Mouse (Mus musculus) limb, embryonic 12.5 days (tissue): Measurements from ENCODE around the gene Tmem150b. TPM values are rescaled to one million over a fixed set of nuclear protein-coding genes. Genes with fewer than 3 reads are reported as not detected.
A peak's percentile ranks its signal among the peaks of the same experiment; 100 is the strongest.

Source experiments
- ATAC-seq: fragments of 200-750 bp; cut with Nextera tagmentation; 2 replicates; pipeline ENCODE4 v1.8.0; 2017; ENCODE audit warnings: low read depth, moderate TSS enrichment; ENCODE audit not compliant: insufficient number of reproducible peaks, insufficient read depth, low FRiP score, low TSS enrichment
- H3K27ac ChIP-seq: fragments of 300-500 bp; sonication (generic); 2 replicates; pipeline ENCODE4 v1.5.1; 2016; ENCODE audit warnings: mild to moderate bottlenecking, moderate library complexity
- H3K27me3 ChIP-seq: fragments of 300-500 bp; sonication (generic); 2 replicates; pipeline ENCODE4 v1.6.1; 2016; ENCODE audit warnings: mild to moderate bottlenecking, moderate library complexity
- H3K36me3 ChIP-seq: fragments of 300-500 bp; sonication (generic); 2 replicates; pipeline ENCODE4 v1.6.1; 2016; ENCODE audit warnings: mild to moderate bottlenecking, moderate library complexity
- H3K4me1 ChIP-seq: fragments of 300-500 bp; sonication (generic); replicated peaks from 2 replicates; pipeline ENCODE4 v1.6.1; 2016
- H3K4me2 ChIP-seq: fragments of 300-500 bp; sonication (generic); 2 replicates; pipeline ENCODE4 v1.6.1; 2016; ENCODE audit warnings: mild to moderate bottlenecking, moderate library complexity
- H3K4me3 ChIP-seq: fragments of 300-500 bp; sonication (generic); replicated peaks from 2 replicates; pipeline ENCODE4 v1.5.1; 2016; ENCODE audit warnings: mild to moderate bottlenecking
- H3K9ac ChIP-seq: fragments of 300-500 bp; sonication (generic); replicated peaks from 2 replicates; pipeline ENCODE4 v1.6.1; 2016; ENCODE audit warnings: mild to moderate bottlenecking, moderate library complexity
- H3K9me3 ChIP-seq: fragments of 300-500 bp; sonication (generic); 2 replicates; pipeline ENCODE4 v1.6.1; 2016; ENCODE audit warnings: mild to moderate bottlenecking, moderate library complexity
- WGBS: fragments of 180-500 bp; shearing (Covaris S2); methylation state at CpG from one replicate; pipeline ENCODE4 v1.1.7; 2016; 5-methylcytosine and 5-hydroxymethylcytosine counted together
- polyA plus RNA-seq: library from polyadenylated mRNA; unstranded; fragments of >200 nt; fragmentation: Nextera tagmentation; extraction: Ambion mirVana; gene quantifications from 2 replicates; pipeline ENCODE4 v1.2.1, GENCODE M21; 2016

Gene Tmem150b
- polyA plus RNA-seq, 1 experiment from 2014 or later: 0.13 TPM

GRCm38 (mm10) chr7:4744886-4745285 is 19.8 kb upstream of the Tmem150b start:
- peaks cover 16% of the 10 kb centered on the region for H3K4me1 ChIP-seq
- H3K9me3 ChIP-seq: no peaks in the 10 kb centered on the region
- ATAC-seq: no peak
- peaks cover 55% of the 10 kb centered on the region for H3K36me3 ChIP-seq
- H3K4me3 ChIP-seq: no peak overlapping the region
- no peak overlapping the region for H3K27ac ChIP-seq
- H3K27me3 ChIP-seq: no peaks in the 10 kb centered on the region
- H3K9ac ChIP-seq: no peak overlapping the region
- no peak overlapping the region for H3K4me2 ChIP-seq
- 98% methylated on average over 6 of the region's 6 CpGs for WGBS

- no peak overlapping the region for H3K27ac ChIP-seq
- no peak overlapping the region for H3K4me3 ChIP-seq
- no peak overlapping the region for H3K9ac ChIP-seq
- no peaks in the 10 kb centered on the region for H3K27me3 ChIP-seq
- peaks cover 21% of the 10 kb centered on the region for H3K4me1 ChIP-seq
- H3K36me3 ChIP-seq: peaks cover 51% of the 10 kb centered on the region
- H3K4me2 ChIP-seq: no peak overlapping the region
- ATAC-seq: no peak
- H3K9me3 ChIP-seq: no peaks in the 10 kb centered on the region
- 61% methylated on average over 2 of the region's 2 CpGs for WGBS
Observed at GRCm38 (mm10) chr7:4743354-4743753, 18.3 kb upstream of the Tmem150b start.

GRCm38 (mm10) chr7:4742482-4742819 is 17.4 kb upstream of the Tmem150b start:
- no peak for ATAC-seq
- no peak overlapping the region for H3K4me3 ChIP-seq

GRCm38 (mm10) chr7:4741672-4742481 is 16.8 kb upstream of the Tmem150b start:
- H3K4me1 ChIP-seq: peaks cover 21% of the 10 kb centered on the region
- H3K9ac ChIP-seq: peak overlapping the region; percentile 87
- H3K4me3 ChIP-seq: peak overlapping the region; percentile 72
- no peak for ATAC-seq
- no peaks in the 10 kb centered on the region for H3K27me3 ChIP-seq
- H3K36me3 ChIP-seq: peaks cover 48% of the 10 kb centered on the region
- H3K9me3 ChIP-seq: no peaks in the 10 kb centered on the region
- 86% methylated on average over 21 of the region's 21 CpGs for WGBS
- 0 out of 2 replicates have a peak overlapping the region, but pooled peaks have one; percentile 91 for H3K27ac ChIP-seq
- peak overlapping the region; percentile 89 for H3K4me2 ChIP-seq

More at GRCm38 (mm10) chr7:4742482-4742819, 17.4 kb upstream of the Tmem150b start:
- peaks cover 51% of the 10 kb centered on the region for H3K36me3 ChIP-seq
- H3K9me3 ChIP-seq: no peaks in the 10 kb centered on the region
- peaks cover 21% of the 10 kb centered on the region for H3K4me1 ChIP-seq
- H3K27ac ChIP-seq: no peak overlapping the region
- H3K4me2 ChIP-seq: no peak overlapping the region
- peak overlapping the region; percentile 32; the same call in 1 of the 2 replicates for H3K9ac ChIP-seq
- 90% methylated on average over 6 of the region's 6 CpGs for WGBS
- no peaks in the 10 kb centered on the region for H3K27me3 ChIP-seq

- Histone ChIP-seq H3K27me3 (no peaks in the 10 kb centered on the region), H3K9ac (peak overlapping the region; percentile 87), H3K4me2 (peak overlapping the region; percentile 89), H3K4me1 (peaks cover 21% of the 10 kb centered on the region), H3K9me3 (no peaks in the 10 kb centered on the region), H3K36me3 (peaks cover 41% of the 10 kb centered on the region), H3K27ac (peak overlapping the region; percentile 91), H3K4me3 (peak overlapping the region; percentile 72)
- no peak for ATAC-seq
- 7% methylated on average over 4 of the region's 4 CpGs for WGBS
Observed at GRCm38 (mm10) chr7:4741151-4741550, 16.1 kb upstream of the Tmem150b start.

GRCm38 (mm10) chr7:4740309-4740727 is 15.3 kb upstream of the Tmem150b start:
- Histone ChIP-seq H3K27me3 (no peaks in the 10 kb centered on the region), H3K4me2 (peak overlapping the region; percentile 89), H3K9me3 (no peaks in the 10 kb centered on the region), H3K4me1 (peaks cover 21% of the 10 kb centered on the region), H3K4me3 (peak overlapping the region; percentile 72), H3K27ac (peak overlapping the region; percentile 91), H3K36me3 (peaks cover 33% of the 10 kb centered on the region), H3K9ac (peak overlapping the region; percentile 87)
- WGBS: under 1% methylated on average over 14 of the region's 14 CpGs
- no peak; the same call in 1 of the 2 replicates for ATAC-seq

- H3K9me3 ChIP-seq: no peaks in the 10 kb centered on the region
- H3K4me2 ChIP-seq: peak within 1 kb of the TSS; percentile 89
- ATAC-seq: peak; percentile 99
- peak within 1 kb of the TSS; percentile 91 for H3K27ac ChIP-seq
- under 1% methylated on average over 35 of the region's 44 CpGs for WGBS
- H3K9ac ChIP-seq: peak within 1 kb of the TSS; percentile 87
- H3K4me3 ChIP-seq: peak within 1 kb of the TSS; percentile 72
- H3K27me3 ChIP-seq: no peaks in the 10 kb centered on the region
- peaks cover 30% of the 10 kb centered on the region for H3K36me3 ChIP-seq
- peaks cover 21% of the 10 kb centered on the region for H3K4me1 ChIP-seq
Observed at GRCm38 (mm10) chr7:4739544-4740275, 14.7 kb upstream of the Tmem150b start, which contains the start of gene Kmt5c. TSS of gene Kmt5c (plus strand) at chr7:4740115.

- no peaks in the 10 kb centered on the region for H3K9me3 ChIP-seq
- peak overlapping the region; percentile 37 for H3K4me3 ChIP-seq
- ATAC-seq: no peak
- 54% methylated on average over 10 of the region's 10 CpGs for WGBS
- peak overlapping the region; percentile 61 for H3K4me2 ChIP-seq
- peak overlapping the region; percentile 40; the same call in 1 of the 2 replicates for H3K9ac ChIP-seq
- H3K27ac ChIP-seq: peak overlapping the region; percentile 79
- peaks cover 21% of the 10 kb centered on the region for H3K4me1 ChIP-seq
- H3K36me3 ChIP-seq: peaks cover 23% of the 10 kb centered on the region
- no peaks in the 10 kb centered on the region for H3K27me3 ChIP-seq
Observed at GRCm38 (mm10) chr7:4739041-4739543, 14.0 kb upstream of the Tmem150b start.

- Histone ChIP-seq H3K36me3 (no peaks in the 10 kb centered on the region), H3K9me3 (peaks cover 3% of the 10 kb centered on the region; the same call in 1 of the 2 replicates), H3K27me3 (no peaks in the 10 kb centered on the region), H3K4me3 (no peak overlapping the region), H3K9ac (no peak overlapping the region), H3K27ac (no peak overlapping the region), H3K4me2 (no peak overlapping the region), H3K4me1 (no peaks in the 10 kb centered on the region)
- 65% methylated on average over 6 of the region's 6 CpGs for WGBS
- no peak for ATAC-seq
Observed at GRCm38 (mm10) chr7:4732968-4733392, 7.9 kb upstream of the Tmem150b start.

- Histone ChIP-seq H3K9me3 (peaks cover 3% of the 10 kb centered on the region; the same call in 1 of the 2 replicates), H3K27ac (no peak overlapping the region), H3K4me1 (no peaks in the 10 kb centered on the region), H3K4me2 (no peak overlapping the region), H3K36me3 (no peaks in the 10 kb centered on the region), H3K9ac (no peak overlapping the region), H3K27me3 (no peaks in the 10 kb centered on the region), H3K4me3 (no peak overlapping the region)
- 82% methylated on average over 5 of the region's 5 CpGs for WGBS
- no peak for ATAC-seq
Observed at GRCm38 (mm10) chr7:4731090-4731489, 6.0 kb upstream of the Tmem150b start.

GRCm38 (mm10) chr7:4724359-4724758 is 690 bp downstream of the Tmem150b start:
- no peak for ATAC-seq
- Histone ChIP-seq H3K27me3 (no peaks in the 10 kb centered on the region), H3K9ac (no peak overlapping the region), H3K4me3 (no peak overlapping the region), H3K27ac (no peak overlapping the region), H3K4me2 (no peak overlapping the region), H3K4me1 (no peaks in the 10 kb centered on the region), H3K9me3 (no peaks in the 10 kb centered on the region), H3K36me3 (no peaks in the 10 kb centered on the region)
- 69% methylated on average over 3 of the region's 3 CpGs for WGBS
